Mouse (Mus musculus): Measurements from ENCODE around the gene Rsph9.

- TF ChIP-seq POLR2A (IDR thresholded peaks at IDR 0.05; ENCODE audit: borderline replicate concordance, insufficient read depth, low read length) (no peak), CTCF (IDR thresholded peaks at IDR 0.05; ENCODE audit: borderline replicate concordance, insufficient read depth, low read depth, low read length) (no peak)
Measured at GRCm38 (mm10) chr17:46188829-46189228, 44.8 kb upstream of the Rsph9 start.

Measured in cerebellum, adult 2 months (tissue).